Mouse (Mus musculus): ENCODE results near the gene Myo6. TPM values are rescaled to one million over a fixed set of nuclear protein-coding genes. Genes with fewer than 3 reads are reported as not detected.

The Myo6 gene
- polyA plus RNA-seq, 1 experiment from 2014 or later: 50.9 TPM

- H3K9me3 ChIP-seq (ENCODE audit: control insufficient read depth): no peaks in the 10 kb centered on the region
- no peaks in the 10 kb centered on the region for H3K27me3 ChIP-seq (replicated peaks; ENCODE audit: control insufficient read depth, insufficient read depth, low read length)
- H3K27ac ChIP-seq (ENCODE audit: low read depth, low read length): peak overlapping the region; percentile 92
- WGBS: 53% methylated on average over 5 of the region's 5 CpGs
- peak overlapping the region; percentile 57 for H3K4me2 ChIP-seq (replicated peaks; ENCODE audit: low read depth)
- no peak overlapping the region for H3K9ac ChIP-seq (ENCODE audit: low read depth, low read length)
- H3K4me1 ChIP-seq (replicated peaks; ENCODE audit: control insufficient read depth, insufficient read depth, low read length): 0 out of 2 replicates have a peak, but pooled peaks cover 3% of the 10 kb centered on the region
- TF ChIP-seq CTCF (IDR thresholded peaks at IDR 0.05; ENCODE audit: low read depth): no peak
- H3K4me3 ChIP-seq (ENCODE audit: low read depth, low read length): no peak overlapping the region
- ATAC-seq: no peak
- H3K36me3 ChIP-seq (ENCODE audit: control insufficient read depth, insufficient read depth): no peaks in the 10 kb centered on the region
These were observed 5.9 kb upstream of the Myo6 start for GRCm38 (mm10) chr9:80158937-80159336.

DNA sequence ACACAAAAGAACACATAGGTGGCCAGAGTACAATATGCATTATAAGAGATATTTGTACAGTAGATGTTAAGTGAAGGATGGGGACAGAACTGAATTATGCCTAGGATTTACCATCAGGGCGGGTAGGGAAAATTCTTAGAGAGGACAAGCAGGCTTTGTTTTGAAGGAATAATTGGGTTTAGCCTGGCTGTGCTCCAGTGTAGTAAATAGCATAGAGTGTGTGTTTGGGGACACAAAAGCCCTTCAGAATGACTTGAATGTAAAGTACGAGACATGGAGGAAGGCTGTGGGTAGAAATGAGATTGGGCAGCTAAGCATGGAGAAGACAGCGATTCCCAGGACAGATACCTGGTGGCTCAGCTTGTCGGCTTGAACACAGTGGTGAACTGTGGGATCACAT is 3.4 kb upstream of the Myo6 start:
- Histone ChIP-seq H3K4me2 (replicated peaks; ENCODE audit: low read depth) (no peak overlapping the region), H3K9ac (ENCODE audit: low read depth, low read length) (no peak overlapping the region), H3K27ac (ENCODE audit: low read depth, low read length) (no peak overlapping the region), H3K4me3 (ENCODE audit: low read depth, low read length) (no peak overlapping the region), H3K27me3 (replicated peaks; ENCODE audit: control insufficient read depth, insufficient read depth, low read length) (no peaks in the 10 kb centered on the region), H3K9me3 (ENCODE audit: control insufficient read depth) (no peaks in the 10 kb centered on the region), H3K36me3 (ENCODE audit: control insufficient read depth, insufficient read depth) (no peaks in the 10 kb centered on the region), H3K4me1 (replicated peaks; ENCODE audit: control insufficient read depth, insufficient read depth, low read length) (0 out of 2 replicates have a peak, but pooled peaks cover 3% of the 10 kb centered on the region)
- ATAC-seq: no peak
- 84% methylated on average over 4 of the region's 4 CpGs for WGBS
- no peak for TF ChIP-seq CTCF (IDR thresholded peaks at IDR 0.05; ENCODE audit: low read depth)

- H3K4me2 ChIP-seq (replicated peaks; ENCODE audit: low read depth): no peak overlapping the region
- H3K27ac ChIP-seq (ENCODE audit: low read depth, low read length): no peak overlapping the region
- no peaks in the 10 kb centered on the region for H3K27me3 ChIP-seq (replicated peaks; ENCODE audit: control insufficient read depth, insufficient read depth, low read length)
- no peak overlapping the region for H3K4me3 ChIP-seq (ENCODE audit: low read depth, low read length)
- no peak overlapping the region for H3K9ac ChIP-seq (ENCODE audit: low read depth, low read length)
- no peak for TF ChIP-seq CTCF (IDR thresholded peaks at IDR 0.05; ENCODE audit: low read depth)
- H3K36me3 ChIP-seq (ENCODE audit: control insufficient read depth, insufficient read depth): no peaks in the 10 kb centered on the region
- no peak for ATAC-seq
- 87% methylated on average over 4 of the region's 4 CpGs for WGBS
- H3K4me1 ChIP-seq (replicated peaks; ENCODE audit: control insufficient read depth, insufficient read depth, low read length): no peaks in the 10 kb centered on the region
- no peaks in the 10 kb centered on the region for H3K9me3 ChIP-seq (ENCODE audit: control insufficient read depth)
These were observed 1.6 kb upstream of the Myo6 start for GRCm38 (mm10) chr9:80163126-80163723.

DNA sequence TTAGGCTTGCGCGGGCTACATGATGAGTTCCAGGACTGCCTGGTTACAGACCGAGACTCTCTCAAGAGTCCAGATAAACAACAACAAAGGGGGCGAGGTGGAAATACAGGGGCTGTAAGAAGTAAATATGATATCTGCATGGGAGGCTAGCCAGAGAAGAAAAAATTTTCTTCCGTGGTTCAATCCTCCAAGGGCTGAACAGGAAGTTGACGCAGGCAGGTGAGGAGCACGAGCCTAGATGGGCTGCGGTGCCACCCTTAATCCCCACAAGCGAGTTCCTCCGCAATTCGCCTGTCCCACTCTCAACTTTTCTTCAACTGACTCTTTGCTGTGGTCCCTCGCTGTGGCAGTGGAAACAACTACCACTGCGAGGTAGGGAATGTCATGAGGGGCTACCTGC is 640 bp upstream of the Myo6 start:
- Histone ChIP-seq H3K4me2 (replicated peaks; ENCODE audit: low read depth) (peak overlapping the region; percentile 71), H3K36me3 (ENCODE audit: control insufficient read depth, insufficient read depth) (no peaks in the 10 kb centered on the region), H3K9me3 (ENCODE audit: control insufficient read depth) (no peaks in the 10 kb centered on the region), H3K27ac (ENCODE audit: low read depth, low read length) (peak overlapping the region; percentile 99), H3K27me3 (replicated peaks; ENCODE audit: control insufficient read depth, insufficient read depth, low read length) (no peaks in the 10 kb centered on the region), H3K4me1 (replicated peaks; ENCODE audit: control insufficient read depth, insufficient read depth, low read length) (no peaks in the 10 kb centered on the region), H3K9ac (ENCODE audit: low read depth, low read length) (peak overlapping the region; percentile 95), H3K4me3 (ENCODE audit: low read depth, low read length) (peak overlapping the region; percentile 93)
- 1% methylated on average over 13 of the region's 13 CpGs for WGBS
- TF ChIP-seq CTCF (IDR thresholded peaks at IDR 0.05; ENCODE audit: low read depth): no peak
- ATAC-seq: peak; percentile 42

DNA sequence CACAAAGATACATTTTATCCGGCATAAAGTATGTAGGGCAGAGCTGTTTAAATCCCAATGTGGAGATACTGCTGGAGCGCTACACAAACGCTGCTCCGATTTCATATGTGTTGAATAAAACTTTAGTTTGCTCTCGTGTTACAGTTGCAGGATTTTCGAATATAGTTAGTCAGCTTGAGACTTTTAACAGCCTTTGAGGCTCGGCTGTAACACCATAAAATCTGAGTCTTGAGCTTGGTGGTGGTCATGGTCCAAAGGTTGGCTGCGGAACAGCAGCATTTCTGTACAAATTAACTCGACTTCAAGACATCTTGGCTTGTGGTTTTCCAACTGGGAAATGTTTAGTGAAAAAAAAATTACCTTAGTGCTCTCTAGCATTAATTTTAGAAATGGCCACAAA is 859 bp downstream of the Myo6 start:
- peak overlapping the region; percentile 95 for H3K9ac ChIP-seq (ENCODE audit: low read depth, low read length)
- no peaks in the 10 kb centered on the region for H3K36me3 ChIP-seq (ENCODE audit: control insufficient read depth, insufficient read depth)
- H3K4me1 ChIP-seq (replicated peaks; ENCODE audit: control insufficient read depth, insufficient read depth, low read length): no peaks in the 10 kb centered on the region
- WGBS: 6% methylated on average over 9 of the region's 9 CpGs
- peak overlapping the region; percentile 93 for H3K4me3 ChIP-seq (ENCODE audit: low read depth, low read length)
- no peak for TF ChIP-seq CTCF (IDR thresholded peaks at IDR 0.05; ENCODE audit: low read depth)
- H3K27me3 ChIP-seq (replicated peaks; ENCODE audit: control insufficient read depth, insufficient read depth, low read length): no peaks in the 10 kb centered on the region
- H3K27ac ChIP-seq (ENCODE audit: low read depth, low read length): peak overlapping the region; percentile 99
- no peak for ATAC-seq
- no peaks in the 10 kb centered on the region for H3K9me3 ChIP-seq (ENCODE audit: control insufficient read depth)
- peak overlapping the region; percentile 71 for H3K4me2 ChIP-seq (replicated peaks; ENCODE audit: low read depth)

DNA sequence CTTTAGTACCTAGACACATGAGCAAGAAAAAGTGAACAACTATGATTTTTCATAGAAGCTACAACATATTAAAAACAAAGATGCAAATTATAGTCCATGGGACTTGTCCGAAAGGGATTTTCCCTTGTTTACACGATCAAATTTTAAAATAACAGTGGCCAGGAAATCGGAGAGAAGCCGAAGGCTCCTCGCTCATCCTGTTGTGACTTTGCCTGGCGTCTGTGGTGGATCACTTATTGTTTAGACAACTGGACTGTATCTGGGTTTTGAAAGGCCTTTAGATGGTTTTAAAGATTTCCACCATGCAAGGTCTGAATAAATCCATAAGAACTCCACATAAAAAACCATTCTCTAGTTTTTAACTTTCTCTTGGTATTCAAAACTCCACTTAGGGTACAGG is 1.6 kb downstream of the Myo6 start:
- H3K36me3 ChIP-seq (ENCODE audit: control insufficient read depth, insufficient read depth): no peaks in the 10 kb centered on the region
- no peak for TF ChIP-seq CTCF (IDR thresholded peaks at IDR 0.05; ENCODE audit: low read depth)
- 7% methylated on average over 6 of the region's 6 CpGs for WGBS
- peak overlapping the region; percentile 99 for H3K27ac ChIP-seq (ENCODE audit: low read depth, low read length)
- peak overlapping the region; percentile 95 for H3K9ac ChIP-seq (ENCODE audit: low read depth, low read length)
- H3K9me3 ChIP-seq (ENCODE audit: control insufficient read depth): no peaks in the 10 kb centered on the region
- peak overlapping the region; percentile 71 for H3K4me2 ChIP-seq (replicated peaks; ENCODE audit: low read depth)
- H3K4me3 ChIP-seq (ENCODE audit: low read depth, low read length): peak overlapping the region; percentile 93
- no peak for ATAC-seq
- H3K4me1 ChIP-seq (replicated peaks; ENCODE audit: control insufficient read depth, insufficient read depth, low read length): no peaks in the 10 kb centered on the region
- H3K27me3 ChIP-seq (replicated peaks; ENCODE audit: control insufficient read depth, insufficient read depth, low read length): no peaks in the 10 kb centered on the region

All from intestine, postnatal 0 days (tissue).